Mouse (Mus musculus): ENCODE measurements at regions not wholly inside any gene's neighbourhood (a gene's known extent, or its start where the extent isn't known, plus 50 kb on each side); places are given as distances from the start of the nearest gene placed in this dataset.

- Histone ChIP-seq H3K36me3 (ENCODE audit: control insufficient read depth, insufficient read depth, low read length, poor library complexity, severe bottlenecking) (no peaks in the 10 kb centered on the region), H3K9ac (ENCODE audit: insufficient read depth, low read depth, low read length, poor library complexity, severe bottlenecking) (no peak overlapping the region), H3K4me3 (ENCODE audit: insufficient read depth in 1 of 2, low read depth in 1 of 2, low read length in 2 of 2, poor library complexity in 1 of 2, severe bottlenecking in 1 of 2) (no peak overlapping the region), H3K4me1 (ENCODE audit: control insufficient read depth in 2 of 2, insufficient read depth in 2 of 2, low read length in 2 of 2, poor library complexity in 1 of 2) (no peaks in the 10 kb centered on the region), H3K27ac (ENCODE audit: insufficient read depth, low read depth, low read length, poor library complexity, severe bottlenecking) (no peak overlapping the region), H3K9me3 (ENCODE audit: control insufficient read depth, insufficient read depth, low read depth, low read length) (no peaks in the 10 kb centered on the region)
- TF ChIP-seq CHD2 (IDR thresholded peaks at IDR 0.05; ENCODE audit: low read depth, low read length) (no peak), ZC3H11A (IDR thresholded peaks at IDR 0.05; ENCODE audit: borderline replicate concordance, low read depth, low read length) (no peak), HCFC1 (IDR thresholded peaks at IDR 0.05; ENCODE audit: borderline replicate concordance, insufficient read depth, low read length) (no peak), ZNF384 (IDR thresholded peaks at IDR 0.05; ENCODE audit: low read depth, low read length) (no peak), MAFK (IDR thresholded peaks at IDR 0.05; ENCODE audit: insufficient read depth, low read depth, low read length) (no peak)
- in situ Hi-C loops (cut with MboI; ENCODE audit: low sequenced_read_pairs in 2 of 2, unreplicated experiment in 2 of 2): no loop called here
- DNase-seq (ENCODE audit: low read depth, low spot score): no peak
Measured at GRCm38 (mm10) chr10:92605646-92606045, 116.6 kb downstream of the Nedd1 start.

DNA sequence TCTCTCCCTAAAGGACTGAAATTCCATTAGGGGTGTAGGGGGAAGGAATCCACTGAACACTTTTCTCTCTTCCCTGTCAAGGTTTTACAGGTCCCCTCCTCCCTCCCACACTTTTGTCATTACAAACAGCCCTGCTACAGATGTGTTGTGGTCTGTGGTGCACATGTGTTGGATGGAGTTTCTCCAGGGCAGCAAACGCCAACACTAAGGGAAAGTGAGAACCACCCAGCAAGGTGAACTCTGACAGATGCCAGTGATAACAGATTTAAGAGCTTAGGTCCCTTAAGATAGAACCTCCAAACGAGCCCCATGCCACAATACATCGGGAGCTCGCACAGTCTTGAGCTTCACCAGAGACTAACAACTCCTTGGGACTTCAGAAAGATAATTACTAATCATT lies 122.1 kb downstream of the Nedd1 start:
- Histone ChIP-seq H3K4me1 (ENCODE audit: control insufficient read depth in 2 of 2, insufficient read depth in 2 of 2, low read length in 2 of 2, poor library complexity in 1 of 2) (no peaks in the 10 kb centered on the region), H3K9me3 (ENCODE audit: control insufficient read depth, insufficient read depth, low read depth, low read length) (no peaks in the 10 kb centered on the region), H3K9ac (ENCODE audit: insufficient read depth, low read depth, low read length, poor library complexity, severe bottlenecking) (no peak overlapping the region), H3K36me3 (ENCODE audit: control insufficient read depth, insufficient read depth, low read length, poor library complexity, severe bottlenecking) (no peaks in the 10 kb centered on the region), H3K27ac (ENCODE audit: insufficient read depth, low read depth, low read length, poor library complexity, severe bottlenecking) (no peak overlapping the region), H3K4me3 (ENCODE audit: insufficient read depth in 1 of 2, low read depth in 1 of 2, low read length in 2 of 2, poor library complexity in 1 of 2, severe bottlenecking in 1 of 2) (no peak overlapping the region)
- DNase-seq (ENCODE audit: low read depth, low spot score): no peak
- TF ChIP-seq MAFK (IDR thresholded peaks at IDR 0.05; ENCODE audit: insufficient read depth, low read depth, low read length) (no peak), HCFC1 (IDR thresholded peaks at IDR 0.05; ENCODE audit: borderline replicate concordance, insufficient read depth, low read length) (no peak), ZNF384 (IDR thresholded peaks at IDR 0.05; ENCODE audit: low read depth, low read length) (no peak), CHD2 (IDR thresholded peaks at IDR 0.05; ENCODE audit: low read depth, low read length) (no peak), ZC3H11A (IDR thresholded peaks at IDR 0.05; ENCODE audit: borderline replicate concordance, low read depth, low read length) (no peak)
- in situ Hi-C loops (cut with MboI; ENCODE audit: low sequenced_read_pairs in 2 of 2, unreplicated experiment in 2 of 2): no loop called here

DNA sequence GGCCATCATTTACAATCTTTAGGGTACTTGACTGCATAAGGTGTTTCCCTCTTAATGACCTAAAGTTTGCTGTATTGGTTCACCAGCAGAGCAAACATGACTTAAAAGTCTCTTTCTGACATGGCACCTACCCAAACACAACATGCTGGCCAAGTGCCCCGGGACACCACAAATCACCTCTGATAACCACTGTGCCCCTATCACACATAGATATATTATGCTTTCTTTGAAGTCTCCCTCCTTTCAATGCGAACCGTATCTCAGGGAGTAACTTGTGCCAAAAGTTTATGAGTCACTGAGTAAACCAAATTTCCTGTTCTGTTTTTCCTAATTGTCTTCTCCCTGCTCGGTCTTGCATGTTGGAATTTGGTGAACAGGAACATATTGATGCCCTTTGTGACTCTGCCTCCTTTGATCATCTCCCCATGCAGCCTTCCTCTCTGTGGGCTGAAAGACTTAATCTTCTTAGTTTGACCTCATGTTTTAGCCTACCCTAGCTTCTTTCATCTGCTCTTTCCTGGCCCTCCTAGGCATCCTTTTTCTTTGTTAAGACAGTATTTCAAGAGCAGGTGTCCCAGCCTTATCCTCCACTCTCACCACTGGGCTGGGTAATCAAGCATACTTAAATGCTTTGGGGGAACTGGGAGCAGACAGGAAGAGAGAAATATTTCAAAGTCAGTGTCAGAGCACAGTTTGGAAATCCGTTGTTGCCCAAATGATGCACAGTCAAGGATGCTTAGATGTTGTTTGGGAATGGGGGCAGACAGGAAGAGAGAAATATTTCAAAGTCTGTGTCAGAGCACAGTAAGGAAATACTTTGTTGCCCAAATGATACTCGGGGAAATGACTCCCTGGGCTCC lies 126.5 kb downstream of the Nedd1 start:
- in situ Hi-C loops (cut with MboI; ENCODE audit: low sequenced_read_pairs in 2 of 2, unreplicated experiment in 2 of 2): no loop called here
- H3K9ac ChIP-seq (ENCODE audit: insufficient read depth, low read depth, low read length, poor library complexity, severe bottlenecking): no peak overlapping the region
- H3K27ac ChIP-seq (ENCODE audit: insufficient read depth, low read depth, low read length, poor library complexity, severe bottlenecking): no peak overlapping the region
- TF ChIP-seq ZC3H11A (IDR thresholded peaks at IDR 0.05; ENCODE audit: borderline replicate concordance, low read depth, low read length) (no peak), ZNF384 (IDR thresholded peaks at IDR 0.05; ENCODE audit: low read depth, low read length) (no peak), MAFK (IDR thresholded peaks at IDR 0.05; ENCODE audit: insufficient read depth, low read depth, low read length) (no peak), HCFC1 (IDR thresholded peaks at IDR 0.05; ENCODE audit: borderline replicate concordance, insufficient read depth, low read length) (no peak), CHD2 (IDR thresholded peaks at IDR 0.05; ENCODE audit: low read depth, low read length) (no peak)
- no peaks in the 10 kb centered on the region for H3K36me3 ChIP-seq (ENCODE audit: control insufficient read depth, insufficient read depth, low read length, poor library complexity, severe bottlenecking)
- no peak for DNase-seq (ENCODE audit: low read depth, low spot score)
- peaks cover 0 to 1% of the 10 kb centered on the region in 2 experiments; a peak in 1 of 4 replicates for H3K4me1 ChIP-seq (ENCODE audit: control insufficient read depth in 2 of 2, insufficient read depth in 2 of 2, low read length in 2 of 2, poor library complexity in 1 of 2)
- H3K4me3 ChIP-seq (ENCODE audit: insufficient read depth in 1 of 2, low read depth in 1 of 2, low read length in 2 of 2, poor library complexity in 1 of 2, severe bottlenecking in 1 of 2): no peak overlapping the region
- H3K9me3 ChIP-seq (ENCODE audit: control insufficient read depth, insufficient read depth, low read depth, low read length): no peaks in the 10 kb centered on the region

GRCm38 (mm10) chr10:92593947-92594460 lies 128.2 kb downstream of the Nedd1 start:
- Histone ChIP-seq H3K36me3 (ENCODE audit: control insufficient read depth, insufficient read depth, low read length, poor library complexity, severe bottlenecking) (no peaks in the 10 kb centered on the region), H3K4me1 (ENCODE audit: control insufficient read depth in 2 of 2, insufficient read depth in 2 of 2, low read length in 2 of 2, poor library complexity in 1 of 2) (peaks cover 0 to 5% of the 10 kb centered on the region in 2 experiments; a peak in 2 of 4 replicates), H3K4me3 (ENCODE audit: insufficient read depth in 1 of 2, low read depth in 1 of 2, low read length in 2 of 2, poor library complexity in 1 of 2, severe bottlenecking in 1 of 2) (no peak overlapping the region), H3K27ac (ENCODE audit: insufficient read depth, low read depth, low read length, poor library complexity, severe bottlenecking) (no peak overlapping the region), H3K9me3 (ENCODE audit: control insufficient read depth, insufficient read depth, low read depth, low read length) (no peaks in the 10 kb centered on the region), H3K9ac (ENCODE audit: insufficient read depth, low read depth, low read length, poor library complexity, severe bottlenecking) (no peak overlapping the region)
- TF ChIP-seq ZNF384 (IDR thresholded peaks at IDR 0.05; ENCODE audit: low read depth, low read length): no peak
- TF ChIP-seq HCFC1 (IDR thresholded peaks at IDR 0.05; ENCODE audit: borderline replicate concordance, insufficient read depth, low read length): no peak
- TF ChIP-seq CHD2 (IDR thresholded peaks at IDR 0.05; ENCODE audit: low read depth, low read length): no peak
- TF ChIP-seq MAFK (IDR thresholded peaks at IDR 0.05; ENCODE audit: insufficient read depth, low read depth, low read length): no peak
- no peak for TF ChIP-seq ZC3H11A (IDR thresholded peaks at IDR 0.05; ENCODE audit: borderline replicate concordance, low read depth, low read length)
- in situ Hi-C loops (cut with MboI; ENCODE audit: low sequenced_read_pairs in 2 of 2, unreplicated experiment in 2 of 2): no loop called here
- DNase-seq (ENCODE audit: low read depth, low spot score): no peak

Data from ES-E14 (cell line).